10 mouse cellular contexts compared by ENCODE assay signal in genomic region chr1:150681006-150681405, GRCm38 (mm10).
A peak's percentile ranks its signal among the peaks of the same experiment; 100 is the strongest.
DNase-seq lines count a peak whose midpoint lies in the region; ATAC-seq and TF ChIP-seq lines count a peak whose summit lies in the region.
"Had no signal": no experiment of that assay in that cellular context is flagged by ENCODE, and none has a peak within 500 bp of the region (broad histone marks: within the 10 kb centered on the region; RNA-seq: fewer than 3 reads in every experiment).

No protein-coding gene starts in this region.

- H3K4me3 ChIP-seq in liver, postnatal 0 days (ENCODE audit: low read depth, low read length), result no peak overlapping the region
- 0 out of 2 replicates have a peak overlapping the region, but pooled peaks have one; percentile 1 for H3K4me3 ChIP-seq in brown adipose tissue, adult 24 weeks (ENCODE audit: insufficient read depth, low read depth, low read length)
- H3K4me3 ChIP-seq in cerebellum, adult 2 months (replicated peaks; ENCODE audit: insufficient read depth, low read depth, low read length), result peak overlapping the region; percentile 61
- H3K4me3 ChIP-seq: hindbrain, embryonic 10.5 days had no signal

- H3K9me3 ChIP-seq in liver, postnatal 0 days (ENCODE audit: low read length), result no peaks in the 10 kb centered on the region
- H3K9me3 ChIP-seq: hindbrain, embryonic 10.5 days had no signal

- H3K9ac ChIP-seq in liver, postnatal 0 days (replicated peaks), result no peak overlapping the region

- peak; percentile 14; the same call in 1 of the 2 replicates for TF ChIP-seq POLR2A in cerebellum, adult 2 months (IDR thresholded peaks at IDR 0.05; ENCODE audit: borderline replicate concordance, insufficient read depth, low read length)

- no peak overlapping the region for H3K4me2 ChIP-seq in liver, postnatal 0 days (ENCODE audit: low read depth, low read length)

- H3K36me3 ChIP-seq in liver, postnatal 0 days (replicated peaks; ENCODE audit: insufficient read depth, low read length), result no peaks in the 10 kb centered on the region
- H3K36me3 ChIP-seq: hindbrain, embryonic 10.5 days had no signal

- WGBS in liver, postnatal 0 days (ENCODE audit: insufficient replicate concordance), result 70% methylated on average over 15 of the region's 15 CpGs
- WGBS in cerebellum, adult 2 months, result 16% methylated on average over 15 of the region's 15 CpGs

- peak; percentile 10; the same call in 1 of the 2 replicates for ATAC-seq in liver, postnatal 0 days
- no peak for ATAC-seq in monocyte, adult 5-6 weeks (replicated peaks; ENCODE audit: insufficient number of reproducible peaks, low FRiP score, low TSS enrichment, poor library complexity, severe bottlenecking)
- ATAC-seq: Patski had no signal

- no peaks in the 10 kb centered on the region for H3K4me1 ChIP-seq in liver, postnatal 0 days (ENCODE audit: insufficient read depth)
- no peaks in the 10 kb centered on the region for H3K4me1 ChIP-seq in brown adipose tissue, adult 24 weeks (ENCODE audit: control insufficient read depth, insufficient read depth, insufficient read length, low read length)
- no peaks in the 10 kb centered on the region for H3K4me1 ChIP-seq in cerebellum, adult 2 months (ENCODE audit: control insufficient read depth, insufficient read depth, low read length)
- H3K4me1 ChIP-seq: hindbrain, embryonic 10.5 days had no signal

- no peak for TF ChIP-seq CTCF in liver, postnatal 0 days (IDR thresholded peaks at IDR 0.05; ENCODE audit: low read depth)
- TF ChIP-seq CTCF in cerebellum, adult 2 months (IDR thresholded peaks at IDR 0.05; ENCODE audit: borderline replicate concordance, insufficient read depth, low read depth, low read length), result no peak

- DNase-seq in liver, postnatal 0 days, result no peak
- DNase-seq in liver, result no peak
- DNase-seq in cerebellum, adult 2 months, result peak; percentile 77 to 84
- peak; percentile 30 to 44 for DNase-seq in layer of hippocampus, postnatal 10 days (ENCODE audit: low spot score in 2 of 2)
- no peak for DNase-seq in gastrocnemius, adult 8-10 months (ENCODE audit: low spot score in 2 of 2)
- DNase-seq in Muller cell, postnatal 12 days (ENCODE audit: inconsistent ontology term), result no peak

- no peak for TF ChIP-seq EP300 in liver, postnatal 0 days (IDR thresholded peaks at IDR 0.05; ENCODE audit: low read depth)

- no peaks in the 10 kb centered on the region for H3K27me3 ChIP-seq in liver, postnatal 0 days (ENCODE audit: insufficient read depth, low read length)
- no peaks in the 10 kb centered on the region for H3K27me3 ChIP-seq in cerebellum, adult 2 months (ENCODE audit: control insufficient read depth, insufficient read depth, low read length)
- H3K27me3 ChIP-seq: Patski had no signal

- H3K27ac ChIP-seq in liver, postnatal 0 days (ENCODE audit: low read depth), result no peak overlapping the region
- no peak overlapping the region for H3K27ac ChIP-seq in brown adipose tissue, adult 24 weeks (replicated peaks; ENCODE audit: low read depth, low read length)
- H3K27ac ChIP-seq in cerebellum, adult 2 months (ENCODE audit: insufficient read depth, low read length), result peak overlapping the region; percentile 20; the same call in 1 of the 2 replicates
- H3K27ac ChIP-seq: hindbrain, embryonic 10.5 days had no signal

Comparison
In these comparisons a context has a peak if more than half of its experiments do, and no peak if none do; other contexts are left out.
1. DNase-seq: peak in cerebellum, adult 2 months (2 of 2) and layer of hippocampus, postnatal 10 days (2 of 2); none in liver, postnatal 0 days (single experiment), liver (single experiment), gastrocnemius, adult 8-10 months (0 of 2) and Muller cell, postnatal 12 days (single experiment).